Mouse (Mus musculus) thymus, adult 18-20 months (tissue): ENCODE measurements around the gene Nr2f6.

Source experiments
- DNase-seq, 2 experiments: peaks; one replicate each; pipeline ENCODE4 v3.0.0; 2022; ENCODE audit warnings: mixed read lengths in 2 of 2

Nr2f6 gene

GRCm38 (mm10) chr8:71381421-71381970, at the start of gene Nr2f6:
TSS of gene Nr2f6 (minus strand) at chr8:71381960.
- peak in 1 of 2 experiments; percentile 34 for DNase-seq

GRCm38 (mm10) chr8:71422121-71422520, 40.4 kb upstream of the Nr2f6 start:
- no peak for DNase-seq

- no peak for DNase-seq
Measured at GRCm38 (mm10) chr8:71411535-71412273, 29.9 kb upstream of the Nr2f6 start.

GRCm38 (mm10) chr8:71408231-71408630, 26.5 kb upstream of the Nr2f6 start:
- DNase-seq, result no peak

- DNase-seq, result no peak
Measured at GRCm38 (mm10) chr8:71407441-71407840, 25.7 kb upstream of the Nr2f6 start.

GRCm38 (mm10) chr8:71406099-71407015, 24.6 kb upstream of the Nr2f6 start:
- peak in 1 of 2 experiments; percentile 62 for DNase-seq

DNA sequence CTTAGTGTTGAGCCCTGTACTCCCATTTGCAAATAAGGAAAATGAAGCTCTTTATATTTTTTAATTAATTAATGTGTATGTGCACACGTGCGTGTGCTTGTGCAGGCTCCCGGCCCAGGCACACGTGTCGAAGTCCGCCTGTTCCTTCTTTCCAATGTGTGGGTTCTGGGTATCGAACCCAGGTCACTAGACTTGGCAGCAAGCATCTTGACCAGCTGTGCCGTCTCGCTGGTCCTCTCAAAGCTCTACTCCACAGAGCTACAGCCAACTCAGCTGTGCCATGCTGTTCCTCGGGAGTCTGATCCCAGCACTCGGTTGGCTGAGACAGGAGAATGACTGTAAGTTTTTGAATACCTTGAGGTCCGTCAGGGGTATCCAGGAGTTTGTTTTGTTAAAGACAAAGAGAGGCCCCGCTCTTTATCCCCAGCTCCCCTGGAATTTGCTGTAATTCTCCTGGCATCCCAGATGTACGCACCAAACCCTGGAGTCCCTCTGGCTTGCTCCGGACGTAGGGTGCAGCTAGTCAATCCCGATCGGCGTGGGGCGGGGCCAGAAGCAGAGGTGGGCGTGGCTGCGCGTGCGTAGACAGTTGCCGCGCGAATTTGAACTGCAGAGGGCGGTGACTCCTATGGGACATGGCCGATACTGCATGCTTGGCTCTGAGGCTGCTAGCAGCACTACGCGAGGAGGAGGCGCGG, 23.8 kb upstream of the Nr2f6 start, which contains the start of gene Ankle1:
TSS of gene Ankle1 (plus strand) at position 610 of the 698 bp plus-strand sequence.
- DNase-seq, result peak; percentile 90 to 92

DNA sequence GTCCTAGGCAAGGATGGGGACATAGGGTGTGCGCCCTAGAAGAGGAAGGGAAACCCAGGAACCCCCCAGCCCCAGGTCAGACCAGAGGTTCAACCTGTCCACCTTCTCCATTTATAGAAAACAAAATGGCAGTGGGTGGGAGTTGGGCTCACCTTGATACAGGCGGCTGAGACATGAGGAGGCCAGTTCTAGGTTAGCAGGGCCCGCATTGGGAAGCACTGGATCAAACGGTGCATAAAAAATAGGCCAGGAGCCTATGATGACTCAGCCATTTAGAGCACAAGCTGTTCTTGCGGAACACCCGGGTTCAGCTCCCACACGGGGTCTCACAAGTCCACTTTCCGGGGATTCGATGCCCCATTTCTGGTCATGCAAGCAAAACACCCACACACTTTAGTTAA, 23.2 kb upstream of the Nr2f6 start:
- DNase-seq, result no peak

DNA sequence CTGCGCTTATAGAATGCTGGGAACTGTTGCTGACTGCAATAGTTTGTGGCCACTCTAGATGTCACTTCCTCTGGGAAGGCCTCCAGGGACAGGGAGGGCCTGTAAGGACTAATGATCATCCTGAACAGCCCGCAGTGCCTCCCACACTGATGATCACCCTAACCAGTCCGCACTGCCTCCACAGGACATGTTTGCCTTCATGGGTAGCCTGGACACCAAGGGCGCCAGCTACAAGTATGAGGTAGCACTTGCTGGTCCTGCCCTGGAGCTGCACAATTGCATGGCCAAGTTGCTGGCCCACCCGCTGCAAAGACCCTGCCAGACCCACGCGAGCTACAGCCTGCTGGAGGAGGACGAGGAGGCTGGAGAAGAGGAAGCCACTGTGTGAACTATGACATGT, 22.3 kb upstream of the Nr2f6 start:
- no peak for DNase-seq

GRCm38 (mm10) chr8:71403107-71403885, 21.5 kb upstream of the Nr2f6 start:
- no peak for DNase-seq

- DNase-seq, result no peak
Measured at GRCm38 (mm10) chr8:71402446-71402964, 20.7 kb upstream of the Nr2f6 start.

- DNase-seq, result no peak
Measured at GRCm38 (mm10) chr8:71401454-71401853, 19.7 kb upstream of the Nr2f6 start.

DNA sequence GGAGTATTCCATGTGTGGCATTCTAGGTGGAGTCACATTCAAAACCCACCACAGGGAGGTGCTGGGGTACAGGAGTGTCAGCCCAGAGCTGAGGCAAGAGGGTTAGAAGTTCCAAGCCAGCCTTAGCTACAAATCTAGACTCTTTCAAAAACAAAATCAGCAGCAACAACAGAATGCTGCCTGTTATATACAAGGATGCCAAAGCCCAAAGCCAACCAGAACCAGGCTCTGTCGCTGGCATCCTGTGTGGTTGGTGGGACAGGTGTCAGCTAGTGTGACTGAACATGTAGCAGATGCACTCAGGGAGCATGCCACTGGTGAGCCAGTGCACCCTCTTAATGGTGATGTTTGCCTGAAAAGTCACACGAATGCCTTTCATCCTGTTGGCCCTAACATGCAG, 19.1 kb upstream of the Nr2f6 start:
- DNase-seq, result no peak

- DNase-seq, result no peak
Measured at GRCm38 (mm10) chr8:71397701-71398100, 15.9 kb upstream of the Nr2f6 start.

- DNase-seq, result peak; percentile 83 to 87
Measured at GRCm38 (mm10) chr8:71396639-71397305, 15.0 kb upstream of the Nr2f6 start, which contains the start of gene Babam1. TSS of gene Babam1 (plus strand) at chr8:71396861.

GRCm38 (mm10) chr8:71395629-71396028, 13.9 kb upstream of the Nr2f6 start, which contains the start of gene Ushbp1:
TSS of gene Ushbp1 (minus strand) at chr8:71395802.
- no peak for DNase-seq

DNA sequence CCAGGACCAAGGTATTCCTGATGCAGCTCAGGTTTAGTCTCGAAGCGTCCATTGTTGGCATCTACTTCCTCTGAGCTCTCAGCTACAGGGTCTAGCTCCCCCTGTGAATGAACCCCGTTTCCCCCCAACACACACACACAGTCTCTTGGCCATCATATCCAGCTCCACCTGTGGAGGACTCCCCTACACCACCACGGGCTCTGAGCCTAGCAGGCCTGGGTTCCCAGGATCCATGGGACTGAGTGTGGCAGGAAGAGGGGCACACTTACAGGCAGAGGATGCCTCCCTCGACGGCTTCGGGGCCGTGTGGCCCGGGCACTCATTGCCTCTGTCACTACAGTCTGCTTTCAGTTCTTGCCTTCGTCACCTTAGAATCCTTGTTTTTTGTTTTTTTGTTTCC, 13.3 kb upstream of the Nr2f6 start:
- no peak for DNase-seq

DNA sequence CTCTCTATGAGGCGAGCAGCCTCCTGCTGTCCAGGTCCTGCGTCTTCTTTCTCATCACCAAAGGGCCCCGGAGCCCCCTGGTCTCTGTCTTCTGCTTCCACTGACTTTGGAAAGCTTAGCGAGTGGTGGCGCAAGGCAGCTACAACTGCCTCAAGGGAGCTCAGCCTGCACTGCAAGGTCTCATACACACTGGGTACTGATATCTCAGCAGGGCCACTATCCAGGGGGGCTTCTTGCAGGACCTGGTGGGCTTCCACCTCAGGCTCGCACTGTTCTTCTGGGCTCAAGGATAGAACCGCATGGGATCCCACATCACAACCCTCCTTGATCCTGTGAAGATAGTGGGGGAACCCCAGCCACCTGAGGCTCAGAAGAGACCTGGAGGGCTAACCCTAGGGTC, 12.7 kb upstream of the Nr2f6 start:
- DNase-seq, result no peak

DNA sequence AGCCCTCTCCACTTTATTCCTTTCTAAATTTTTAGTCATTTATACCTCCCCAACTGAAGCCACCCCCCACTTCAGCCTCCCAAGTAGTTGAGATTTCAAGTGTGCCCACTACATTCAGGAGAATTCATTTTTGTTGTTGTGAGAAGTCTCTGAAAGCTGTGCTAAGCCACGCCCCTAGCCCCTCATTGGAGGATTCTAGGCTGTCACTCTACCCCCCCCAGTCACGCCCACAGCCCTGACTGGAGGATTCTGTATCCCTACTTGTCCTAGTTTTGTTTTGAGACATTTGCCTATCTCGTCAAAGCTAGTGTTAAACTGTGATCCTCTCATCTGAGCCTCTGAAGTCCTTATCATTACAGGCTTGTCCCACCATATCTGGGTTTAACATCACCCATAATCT, 11.1 kb upstream of the Nr2f6 start:
- DNase-seq, result no peak

DNA sequence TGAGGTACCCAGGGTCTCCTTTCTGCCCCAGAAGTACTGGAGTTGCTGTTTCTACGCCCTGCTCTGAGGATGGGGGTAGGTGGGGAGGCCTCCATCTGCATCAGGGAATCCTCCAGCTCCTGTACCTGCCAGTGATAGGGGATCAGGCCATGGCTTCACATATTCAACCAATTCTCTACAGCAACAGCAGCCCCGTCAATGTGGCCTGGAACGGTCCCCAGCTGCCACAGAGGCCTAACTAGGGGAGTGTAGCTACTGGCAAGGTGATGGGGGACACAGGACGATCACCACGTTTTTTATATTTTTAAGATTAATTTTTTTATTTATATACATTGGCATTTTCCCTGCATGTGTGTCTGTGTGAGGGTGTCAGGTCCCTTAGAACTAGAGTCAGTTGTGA, 10.6 kb upstream of the Nr2f6 start:
- DNase-seq, result no peak

- DNase-seq, result no peak
Measured at GRCm38 (mm10) chr8:71391696-71392095, 9.9 kb upstream of the Nr2f6 start.
